Mouse (Mus musculus): ENCODE results near the gene Ric1. TPM values are rescaled to one million over a fixed set of nuclear protein-coding genes. Genes with fewer than 3 reads are reported as not detected.

Gene Ric1
- total and polyA plus RNA-seq, 3 experiments, result 41.0 to 77.2 (median 54.2) TPM

- no peak overlapping the region for H3K9ac ChIP-seq (ENCODE audit: control insufficient read depth, low read depth, low read length, poor library complexity, severe bottlenecking)
- no peak overlapping the region for H3K4me3 ChIP-seq (ENCODE audit: control insufficient read depth in 1 of 2, insufficient read depth in 1 of 2, low read depth in 2 of 2, low read length in 2 of 2)
- peaks cover 0 to 14% of the 10 kb centered on the region in 2 experiments; a peak in 2 of 4 replicates for H3K36me3 ChIP-seq (ENCODE audit: control insufficient read depth in 1 of 2, insufficient read depth in 2 of 2, low read length in 2 of 2)
- no peaks in the 10 kb centered on the region for H3K79me2 ChIP-seq (ENCODE audit: control insufficient read depth, insufficient read depth, low read length, poor library complexity)
- peaks cover 9 to 21% of the 10 kb centered on the region in 2 experiments for H3K4me1 ChIP-seq (ENCODE audit: control insufficient read depth in 1 of 2, insufficient read depth in 2 of 2, low read length in 2 of 2)
- no peaks in the 10 kb centered on the region for H3K9me3 ChIP-seq (replicated peaks; ENCODE audit: insufficient read depth, low read length)
- no peaks in the 10 kb centered on the region for H3K27me3 ChIP-seq (ENCODE audit: control insufficient read depth in 1 of 2, insufficient read depth in 2 of 2, low read length in 2 of 2)
- no peak for DNase-seq (ENCODE audit: low read depth, low spot score)
- H3K27ac ChIP-seq (ENCODE audit: control insufficient read depth, low read depth, low read length), result no peak overlapping the region
- TF ChIP-seq HCFC1 (IDR thresholded peaks at IDR 0.05; ENCODE audit: low read depth, low read length) (no peak), ELF1 (IDR thresholded peaks at IDR 0.05; ENCODE audit: low read depth, low read length) (no peak), E2F4 (IDR thresholded peaks at IDR 0.05; ENCODE audit: borderline replicate concordance, low read depth, low read length) (no peak), ETS1 (IDR thresholded peaks at IDR 0.05; ENCODE audit: low read depth, low read length) (no peak), GABPA (IDR thresholded peaks at IDR 0.05; ENCODE audit: low read depth, low read length) (no peak), USF1 (IDR thresholded peaks at IDR 0.05; ENCODE audit: low read depth, low read length) (no peak), GATA1 (IDR thresholded peaks at IDR 0.05; ENCODE audit: low read depth, low read length) (no peak), KAT2A (conservative IDR thresholded peaks at IDR 0.05; ENCODE audit: low read depth, low read length) (no peak), MAFK (IDR thresholded peaks at IDR 0.05; ENCODE audit: borderline replicate concordance, low read depth, low read length) (no peak), CHD2 (IDR thresholded peaks at IDR 0.05; ENCODE audit: low read length) (no peak), SIN3A (IDR thresholded peaks at IDR 0.05; ENCODE audit: low read length) (no peak), ZKSCAN1 (IDR thresholded peaks at IDR 0.05; ENCODE audit: low read depth, low read length) (no peak), ZC3H11A (IDR thresholded peaks at IDR 0.05; ENCODE audit: low read depth, low read length) (no peak), RCOR1 (IDR thresholded peaks at IDR 0.05; ENCODE audit: low read depth, low read length) (no peak), POLR2AphosphoS2 (IDR thresholded peaks at IDR 0.05; ENCODE audit: low read length) (no peak), POLR2AphosphoS5 (IDR thresholded peaks at IDR 0.05; ENCODE audit: borderline replicate concordance, low read depth, low read length) (no peak), USF2 (IDR thresholded peaks at IDR 0.05; ENCODE audit: borderline replicate concordance in 1 of 2, insufficient read depth in 1 of 2, low read depth in 1 of 2, low read length in 2 of 2) (no peak), SMC3 (IDR thresholded peaks at IDR 0.05; ENCODE audit: low read depth, low read length) (no peak), MAX (IDR thresholded peaks at IDR 0.05; ENCODE audit: low read length) (no peak)
Observed at GRCm38 (mm10) chr19:29511826-29512225, 10.3 kb upstream of the Ric1 start.

GRCm38 (mm10) chr19:29513111-29513766 is 8.8 kb upstream of the Ric1 start:
- H3K27me3 ChIP-seq (ENCODE audit: control insufficient read depth in 1 of 2, insufficient read depth in 2 of 2, low read length in 2 of 2), result no peaks in the 10 kb centered on the region
- DNase-seq (ENCODE audit: low read depth, low spot score), result no peak
- no peaks in the 10 kb centered on the region for H3K79me2 ChIP-seq (ENCODE audit: control insufficient read depth, insufficient read depth, low read length, poor library complexity)
- H3K9me3 ChIP-seq (replicated peaks; ENCODE audit: insufficient read depth, low read length), result no peaks in the 10 kb centered on the region
- H3K36me3 ChIP-seq (ENCODE audit: control insufficient read depth in 1 of 2, insufficient read depth in 2 of 2, low read length in 2 of 2), result peaks cover 0 to 9% of the 10 kb centered on the region in 2 experiments; a peak in 2 of 4 replicates
- H3K27ac ChIP-seq (ENCODE audit: control insufficient read depth, low read depth, low read length), result no peak overlapping the region
- no peak overlapping the region for H3K9ac ChIP-seq (ENCODE audit: control insufficient read depth, low read depth, low read length, poor library complexity, severe bottlenecking)
- H3K4me1 ChIP-seq (ENCODE audit: control insufficient read depth in 1 of 2, insufficient read depth in 2 of 2, low read length in 2 of 2), result peaks cover 6 to 14% of the 10 kb centered on the region in 2 experiments
- H3K4me3 ChIP-seq (ENCODE audit: control insufficient read depth in 1 of 2, insufficient read depth in 1 of 2, low read depth in 2 of 2, low read length in 2 of 2), result no peak overlapping the region
- TF ChIP-seq POLR2AphosphoS5 (IDR thresholded peaks at IDR 0.05; ENCODE audit: borderline replicate concordance, low read depth, low read length) (no peak), USF1 (IDR thresholded peaks at IDR 0.05; ENCODE audit: low read depth, low read length) (no peak), MXI1 (IDR thresholded peaks at IDR 0.05; ENCODE audit: low read depth, low read length) (no peak), JUND (IDR thresholded peaks at IDR 0.05; ENCODE audit: low read depth, low read length) (no peak), ZKSCAN1 (IDR thresholded peaks at IDR 0.05; ENCODE audit: low read depth, low read length) (no peak), CHD1 (IDR thresholded peaks at IDR 0.05; ENCODE audit: low read depth, low read length) (no peak), SIN3A (IDR thresholded peaks at IDR 0.05; ENCODE audit: low read length) (no peak), GATA1 (IDR thresholded peaks at IDR 0.05; ENCODE audit: low read depth, low read length) (no peak), MAZ (IDR thresholded peaks at IDR 0.05; ENCODE audit: low read depth, low read length) (no peak), UBTF (IDR thresholded peaks at IDR 0.05; ENCODE audit: borderline replicate concordance, insufficient read depth, low read depth, low read length) (no peak), HCFC1 (IDR thresholded peaks at IDR 0.05; ENCODE audit: low read depth, low read length) (no peak), MYC (IDR thresholded peaks at IDR 0.05; ENCODE audit: low read depth, low read length) (no peak)

All from MEL (cell line).